Mouse (Mus musculus) megakaryocyte-erythroid progenitor cell, adult 5-6 weeks (primary cell): Measurements from ENCODE around the gene Dhx33. TPM values are rescaled to one million over a fixed set of nuclear protein-coding genes. Genes with fewer than 3 reads are reported as not detected.

ENCODE experiments used
- ATAC-seq: replicated peaks from 2 replicates; pipeline ENCODE4 v1.8.0; 2016; ENCODE audit warnings: mild to moderate bottlenecking, inconsistent platforms; ENCODE audit not compliant: severe bottlenecking, poor library complexity, low FRiP score, low TSS enrichment
- total RNA-seq, 2 experiments: library from RNA; stranded (forward) in 1 of 2; stranded (reverse) in 1 of 2; fragments of 200-1000, 215-1000 nt in 1 of 2; fragments of >200 nt in 1 of 2; fragmentation: Nextera tagmentation in 1 of 2; gene quantifications; 2 replicates each; pipeline ENCODE4 v1.2.3; 2014 to 2017

Gene Dhx33
- total RNA-seq, 2 experiments from 2014 or later: 34.9 to 55.9 TPM

DNA sequence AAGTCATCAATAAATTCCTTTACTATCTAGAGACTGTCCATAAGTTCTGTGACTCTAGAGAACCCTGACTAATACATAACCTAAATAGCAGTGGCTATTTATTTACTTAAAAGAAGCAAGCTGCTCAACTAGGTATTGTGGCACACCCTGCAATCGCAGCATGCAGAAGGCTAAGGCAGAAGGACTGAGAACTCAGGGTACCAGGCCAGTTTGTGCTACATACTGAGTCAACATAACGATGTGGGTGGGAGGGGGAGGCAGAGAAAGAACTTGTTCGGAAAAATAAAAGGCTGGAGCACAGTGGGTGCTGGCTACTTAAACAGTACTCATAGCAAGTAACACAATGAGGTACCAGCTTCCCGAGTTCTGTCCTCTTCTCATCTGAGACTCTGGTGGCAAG is 3.1 kb downstream of the Dhx33 start:
- ATAC-seq: no peak

DNA sequence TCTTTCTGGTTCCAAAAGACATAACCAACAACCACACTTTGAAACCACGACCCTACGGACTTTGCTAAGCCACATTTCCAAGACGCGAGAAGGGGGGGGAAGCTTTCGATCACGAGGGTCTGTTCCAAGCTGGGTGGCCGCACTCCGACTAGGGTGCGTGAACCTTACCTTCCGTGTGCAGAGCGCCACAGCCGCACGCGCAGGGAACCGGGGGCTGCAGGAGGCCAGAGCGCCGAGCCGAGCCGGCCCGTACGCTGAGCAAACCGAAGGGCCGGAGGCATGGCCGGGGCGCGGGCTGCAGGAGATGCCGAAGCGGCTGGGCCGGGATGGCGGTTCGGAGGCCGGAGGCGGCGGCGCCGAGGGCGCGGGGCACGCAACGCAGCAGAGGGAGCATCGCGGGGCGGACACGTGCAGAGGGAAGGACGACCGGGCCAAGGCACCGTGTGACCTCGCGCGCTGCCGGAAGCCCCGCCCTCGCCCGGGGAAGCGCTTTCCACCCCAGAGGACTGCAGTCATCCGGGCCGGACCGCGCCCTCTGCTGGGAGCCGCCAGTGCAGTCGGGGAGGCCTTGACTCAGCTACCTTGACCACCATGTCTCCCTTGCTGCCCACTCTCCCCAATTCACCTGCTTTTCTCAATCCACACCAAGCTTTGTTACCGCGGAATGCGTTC is 21.5 kb downstream of the Dhx33 start, which contains the start of gene C1qbp:
C1qbp (minus strand) TSS at position 470 of the 672 bp plus-strand sequence.
- ATAC-seq: peak; percentile 96

DNA sequence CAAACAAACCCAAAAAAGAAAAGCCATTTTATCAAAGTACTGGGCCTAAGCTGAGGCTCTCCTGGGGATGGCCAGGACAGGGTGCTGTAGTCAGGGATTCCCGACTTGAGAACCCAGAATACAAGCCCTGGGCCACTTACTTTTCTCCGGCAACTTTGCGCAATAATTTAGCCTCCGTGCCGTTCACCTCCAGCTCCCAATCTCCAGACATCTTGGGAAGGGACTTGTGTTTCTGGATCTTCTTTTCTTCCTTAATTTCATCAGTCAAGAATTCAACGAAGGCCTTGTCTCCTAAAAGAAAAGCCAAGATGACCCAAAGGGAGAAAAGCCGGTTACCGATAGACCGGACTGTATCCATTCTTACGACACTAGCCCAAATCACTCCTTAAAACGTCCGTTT is 22.2 kb downstream of the Dhx33 start:
- ATAC-seq: no peak

DNA sequence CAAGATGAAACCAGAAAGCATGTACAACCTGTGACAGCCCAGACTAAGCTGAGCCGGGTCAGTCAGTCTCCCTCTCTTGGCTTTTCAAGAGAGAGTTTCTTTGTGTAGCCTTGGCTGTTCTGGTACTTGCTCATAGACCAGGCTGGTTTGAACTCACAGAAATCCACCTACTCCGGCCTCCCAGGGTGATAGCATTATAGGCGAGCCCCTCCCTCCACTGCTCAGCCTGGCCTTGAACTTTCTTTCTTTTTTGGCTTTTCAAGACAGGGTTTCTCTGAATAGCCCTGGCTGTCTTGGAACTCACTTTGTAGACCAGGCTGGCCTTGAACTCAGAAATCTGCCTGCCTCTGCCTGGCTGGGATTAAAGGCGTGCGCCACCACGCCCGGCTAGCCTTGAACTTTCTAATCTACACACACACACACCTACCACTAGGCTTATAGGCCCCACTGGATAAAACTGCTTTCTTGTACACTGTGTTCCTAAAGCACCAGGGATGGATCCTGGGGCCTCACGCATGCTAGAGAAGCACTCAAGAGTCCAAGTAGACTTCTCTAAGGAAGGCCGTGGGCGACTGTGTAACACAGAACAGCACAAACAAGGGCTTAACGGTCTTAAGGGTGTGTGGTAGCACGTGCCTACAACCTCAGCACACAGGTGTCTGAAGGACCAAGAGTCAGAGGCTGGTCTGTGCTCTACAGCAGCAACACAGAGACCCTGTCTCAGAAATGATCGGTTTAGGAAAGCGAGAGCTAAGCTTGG is 23.3 kb downstream of the Dhx33 start:
- no peak for ATAC-seq

DNA sequence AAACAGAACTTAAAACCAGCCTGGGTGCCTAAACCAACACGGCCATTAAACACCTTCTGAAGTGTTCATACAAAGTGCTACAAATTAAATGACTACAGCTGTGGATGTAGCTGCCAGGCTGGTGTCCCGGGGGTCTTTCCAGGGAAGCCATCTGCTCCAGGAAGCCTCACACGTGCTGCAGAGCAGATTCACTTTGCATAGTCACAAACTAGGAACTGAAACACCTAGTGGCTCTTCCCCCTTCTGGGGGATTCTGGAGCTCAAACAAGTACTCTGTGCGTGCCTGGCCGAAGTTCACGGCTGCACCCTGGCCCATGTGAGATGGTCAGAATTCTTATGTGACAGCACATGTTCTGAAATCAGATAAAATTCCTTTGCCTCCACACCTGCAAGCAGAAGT is 24.0 kb downstream of the Dhx33 start:
- no peak for ATAC-seq

DNA sequence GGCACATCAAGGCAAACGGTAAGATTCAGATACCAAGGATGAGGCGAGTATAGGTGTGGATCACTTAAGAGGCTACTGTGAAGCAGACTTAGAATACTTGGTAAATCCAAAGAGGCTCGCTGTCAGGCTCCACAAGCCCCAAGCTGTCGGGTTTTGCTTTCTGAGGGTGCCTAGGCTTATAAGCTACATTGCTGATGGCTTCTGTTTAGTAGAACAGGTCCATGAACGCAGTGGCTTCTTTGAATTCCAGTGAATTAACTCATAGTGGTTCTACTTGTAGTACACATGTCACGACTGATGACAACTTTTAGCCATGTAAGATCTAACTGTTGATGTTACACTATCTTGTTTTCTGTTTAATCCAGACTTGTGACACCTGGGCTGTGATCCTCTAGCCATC is 26.9 kb downstream of the Dhx33 start:
- ATAC-seq: no peak

DNA sequence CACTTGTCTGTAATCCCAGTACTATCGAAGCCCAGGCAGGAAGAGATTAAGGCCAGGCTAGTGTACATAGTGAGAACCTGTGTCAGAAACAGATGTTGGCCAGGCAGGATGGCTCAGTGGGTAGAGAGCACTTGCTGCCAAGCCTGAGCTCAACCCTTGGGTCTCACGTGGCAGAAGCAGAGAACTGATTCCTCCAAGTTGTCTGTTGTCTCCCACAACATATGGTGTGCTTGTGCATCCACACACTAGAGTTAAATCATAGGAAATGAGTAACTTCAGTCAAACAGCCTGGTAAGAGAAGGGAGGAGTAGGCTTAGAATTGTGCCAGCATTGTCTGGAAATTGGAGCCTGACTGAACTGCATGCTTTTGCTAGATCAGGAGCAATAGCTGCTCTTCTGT is 29.0 kb downstream of the Dhx33 start:
- ATAC-seq: no peak

DNA sequence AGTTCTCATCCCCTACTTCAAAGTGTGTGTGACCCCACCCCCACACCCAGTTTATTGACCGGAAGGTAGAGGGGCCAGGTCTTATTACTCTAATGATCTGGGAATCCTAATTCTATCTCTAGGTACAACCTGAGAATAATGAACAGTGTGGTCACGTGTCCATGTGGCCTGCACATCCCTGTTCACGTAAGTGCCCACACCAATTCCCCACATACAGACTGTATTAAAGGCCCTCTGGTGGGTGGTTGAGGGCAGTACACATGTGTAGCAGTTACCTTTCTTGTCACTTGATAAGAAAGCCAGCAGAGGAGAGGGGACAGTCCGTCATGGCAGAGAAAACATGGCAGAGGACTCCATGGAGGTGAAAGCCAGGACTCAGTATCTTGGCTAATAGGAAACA is 30.3 kb downstream of the Dhx33 start:
- 0 out of 2 replicates have a peak, but pooled peaks have one; percentile 26 for ATAC-seq

DNA sequence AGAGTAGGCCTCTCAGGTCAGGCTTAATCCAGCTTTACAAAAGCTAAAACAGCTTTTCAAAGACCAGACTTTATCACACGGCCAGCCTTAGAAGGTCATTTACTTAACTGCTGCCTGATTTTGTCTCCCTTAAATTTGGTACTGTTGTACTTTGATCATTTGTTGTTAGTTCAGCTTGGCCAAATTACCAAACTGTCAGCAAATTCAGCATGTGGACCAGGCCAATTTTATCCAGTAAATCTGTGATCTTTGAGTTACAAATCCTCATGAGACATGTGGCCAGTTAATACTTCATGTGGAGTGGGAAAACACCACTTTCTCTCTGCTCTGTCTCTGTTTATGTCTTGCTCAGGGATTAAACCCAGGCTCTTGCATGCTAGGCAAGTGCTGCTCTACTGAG is 31.7 kb downstream of the Dhx33 start:
- ATAC-seq: no peak

DNA sequence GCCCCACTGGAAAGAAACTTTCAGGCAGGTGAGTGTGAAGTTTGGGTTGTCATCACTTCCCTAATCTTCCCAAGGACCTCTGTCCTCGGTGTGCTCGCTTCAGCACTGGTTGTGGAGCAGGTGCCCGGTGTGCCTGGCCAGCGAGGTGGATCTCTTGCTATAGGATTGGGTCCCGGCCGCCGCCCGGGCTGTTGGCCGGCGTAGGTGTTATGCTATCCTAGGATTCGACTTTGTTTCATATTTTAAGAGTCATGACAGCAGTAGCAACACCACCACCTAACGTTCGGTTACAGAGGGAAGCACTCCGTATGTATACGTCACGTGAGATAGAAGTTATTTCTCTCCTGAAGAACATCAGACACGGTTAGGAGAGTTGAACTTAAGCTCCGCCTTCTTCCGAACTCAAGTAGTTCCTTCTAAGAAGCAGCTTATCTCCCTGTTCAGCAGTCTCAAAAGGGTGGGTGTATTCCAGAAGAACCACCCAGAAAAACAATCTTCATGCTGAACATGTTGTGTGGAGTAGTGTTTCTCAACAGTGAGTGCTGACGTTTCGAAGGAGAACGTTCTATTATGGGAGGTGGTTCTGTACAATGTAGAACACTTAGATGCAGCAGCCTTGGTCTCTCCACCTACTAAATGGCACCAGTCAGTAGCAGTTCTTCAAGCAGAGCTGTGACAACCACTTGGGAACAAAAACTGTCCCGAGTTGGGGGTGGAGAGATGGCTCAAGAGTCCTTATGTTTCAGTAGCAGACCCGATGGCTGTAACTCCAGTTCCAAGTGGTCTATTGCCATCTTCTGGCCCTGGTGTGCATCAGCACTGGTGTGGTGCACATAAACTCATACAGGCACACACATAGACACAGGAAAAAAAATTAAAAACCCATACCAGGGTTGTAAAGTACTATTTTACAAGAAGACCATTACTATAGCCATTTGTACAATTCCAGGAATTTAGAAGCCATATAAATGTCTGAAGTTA is 33.4 kb downstream of the Dhx33 start:
- ATAC-seq: peak; percentile 72

DNA sequence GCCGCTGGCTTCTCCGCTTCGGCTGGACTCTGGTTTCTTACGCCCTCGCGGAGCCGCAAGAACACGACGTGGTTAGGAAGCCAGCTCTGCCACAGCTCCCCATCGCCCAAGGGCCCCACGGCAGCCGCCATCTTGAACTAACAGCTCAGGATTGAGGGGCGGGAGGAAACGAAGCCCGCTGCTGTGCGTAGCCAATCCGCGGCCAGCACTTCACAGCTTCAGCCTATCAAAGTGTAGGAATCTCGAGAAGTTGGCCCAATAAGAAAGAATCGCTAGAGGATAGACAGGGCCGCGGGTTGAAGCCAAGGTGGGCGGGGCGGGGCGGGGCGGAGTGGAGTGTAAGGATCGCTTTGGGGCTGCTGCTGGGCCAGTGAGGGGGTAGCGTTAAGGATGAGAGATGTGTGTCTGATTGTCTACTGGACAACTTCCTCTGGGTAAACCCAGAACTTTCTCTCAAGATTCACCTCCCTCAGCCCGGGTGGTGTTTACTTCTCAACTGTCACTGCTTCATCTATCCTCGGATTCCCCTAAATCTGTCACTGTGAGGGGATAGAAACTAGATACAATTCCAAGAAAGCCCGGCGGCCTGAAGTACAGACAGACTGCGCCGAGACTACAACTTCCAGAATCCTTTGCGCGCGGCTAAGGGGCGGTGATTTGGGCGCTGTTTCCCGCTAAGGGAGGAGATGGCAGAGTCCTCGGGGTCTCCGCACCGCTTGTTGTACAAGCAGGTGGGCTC is 34.2 kb downstream of the Dhx33 start, which contains the start of the genes Nup88 and Rpain:
Nup88 (minus strand) TSS at position 153 of the 739 bp plus-strand sequence.
Rpain (plus strand) TSS at position 393 of the 739 bp plus-strand sequence.
- ATAC-seq: peak; percentile 76

DNA sequence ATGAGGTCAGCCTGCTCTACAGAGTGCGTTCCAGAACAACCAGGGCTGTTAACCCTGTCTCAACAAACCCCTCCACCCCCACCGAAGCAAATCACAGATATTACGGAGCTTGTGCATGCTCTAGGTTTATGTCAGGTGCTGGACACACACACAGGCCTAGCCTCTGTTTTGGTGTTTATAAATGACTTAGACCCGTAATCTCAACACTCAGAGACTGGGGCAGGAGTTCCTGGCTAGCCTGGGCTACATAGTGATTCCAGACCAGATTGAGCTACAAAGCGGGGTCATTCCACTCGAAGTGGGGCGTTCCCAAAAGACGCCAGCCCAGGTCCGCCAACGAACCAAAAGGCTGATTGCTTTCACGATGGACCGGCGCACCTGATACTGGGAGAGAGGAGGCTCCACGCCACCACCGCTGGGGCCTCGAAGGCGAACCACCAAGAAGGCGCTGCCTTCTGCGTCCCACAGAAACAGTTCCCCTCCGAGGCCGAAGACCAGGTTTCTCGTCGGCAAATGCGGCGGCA is 34.9 kb downstream of the Dhx33 start:
- ATAC-seq: 0 out of 2 replicates have a peak, but pooled peaks have one; percentile 3

DNA sequence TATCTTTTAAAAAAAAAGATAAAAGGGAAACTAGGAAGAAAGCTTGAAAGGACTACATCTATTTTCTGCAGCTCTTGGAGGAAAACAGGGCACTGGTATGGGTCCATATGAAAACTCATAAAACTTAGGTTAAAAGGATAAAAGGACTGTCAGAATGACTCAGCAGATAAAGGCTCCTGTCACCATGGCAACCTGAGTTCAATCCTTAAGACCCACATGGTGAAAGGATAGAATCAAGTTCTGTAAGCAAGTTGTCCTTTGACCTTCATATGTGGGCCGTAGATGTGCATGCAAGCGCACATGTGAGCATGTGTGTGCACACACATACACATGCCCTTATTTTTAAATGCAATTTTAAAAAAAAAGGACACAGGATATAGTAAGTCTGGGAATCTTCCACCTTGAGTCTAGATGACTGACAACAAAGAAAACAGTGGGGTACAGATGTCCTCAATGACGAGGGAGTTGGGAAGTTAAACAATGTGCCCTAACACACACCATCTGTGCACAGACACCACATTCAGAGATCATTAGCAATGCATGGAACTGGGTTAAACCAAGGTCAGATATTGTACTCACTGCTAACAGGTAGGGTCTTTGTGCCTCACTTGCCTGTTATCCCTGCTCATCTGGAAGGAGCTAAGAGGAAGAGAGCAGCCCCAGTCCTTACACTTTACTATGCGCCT is 39.9 kb downstream of the Dhx33 start:
- ATAC-seq: no peak

DNA sequence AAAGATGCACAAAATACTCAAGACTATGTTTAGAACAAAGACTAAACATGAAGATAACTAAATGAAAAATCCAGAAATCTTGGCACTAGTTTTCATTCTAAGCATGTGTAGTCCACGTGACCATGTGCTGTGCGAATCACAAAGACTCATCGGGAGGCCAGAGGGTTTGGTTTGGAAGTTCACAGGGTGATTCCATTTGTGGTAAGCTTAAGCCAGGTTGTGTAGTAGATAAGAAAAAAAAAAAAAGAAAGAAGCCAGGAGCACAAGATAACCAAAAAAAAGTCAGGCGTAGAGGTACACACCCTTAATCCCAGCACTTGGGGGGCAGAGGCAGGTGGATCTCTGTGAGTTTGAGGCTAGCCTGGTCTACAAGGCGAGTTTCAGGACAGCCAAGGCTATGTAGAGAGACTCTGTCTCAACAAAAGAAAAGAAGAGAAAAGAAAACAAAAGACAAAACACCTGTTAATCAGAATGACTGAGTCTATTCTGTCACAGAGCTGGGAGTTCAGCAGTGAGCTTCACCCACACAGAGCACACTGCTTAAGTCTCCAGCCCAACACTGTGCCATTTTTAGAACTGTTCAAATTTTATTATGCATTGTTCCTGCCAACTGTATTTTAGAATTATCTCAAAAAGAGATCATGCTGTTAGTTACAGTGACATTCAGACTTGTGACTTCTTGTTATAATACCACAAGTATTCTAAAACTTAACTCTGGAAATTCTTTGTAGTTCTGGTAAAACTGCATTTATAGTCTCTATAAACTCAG is 43.3 kb downstream of the Dhx33 start:
- ATAC-seq: peak; percentile 74

DNA sequence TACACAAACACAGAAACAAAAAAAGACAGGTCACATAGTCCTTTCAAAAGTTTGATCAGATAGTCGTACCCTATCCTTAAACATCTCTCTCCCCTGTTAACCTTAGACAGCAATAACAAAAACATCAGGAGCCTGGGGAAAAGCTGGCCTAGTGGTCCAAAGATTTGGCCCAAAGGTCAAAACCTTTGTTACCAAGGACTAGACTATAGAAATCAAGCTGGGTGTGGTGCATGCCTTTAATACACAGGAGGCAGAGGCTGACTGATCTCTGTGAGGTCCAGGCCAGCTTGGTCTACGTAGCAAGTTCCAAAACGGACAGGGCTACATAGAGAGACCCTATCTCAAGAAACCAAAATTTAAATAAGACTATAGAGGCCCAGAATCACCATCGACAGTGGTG is 49.5 kb downstream of the Dhx33 start:
- ATAC-seq: no peak

DNA sequence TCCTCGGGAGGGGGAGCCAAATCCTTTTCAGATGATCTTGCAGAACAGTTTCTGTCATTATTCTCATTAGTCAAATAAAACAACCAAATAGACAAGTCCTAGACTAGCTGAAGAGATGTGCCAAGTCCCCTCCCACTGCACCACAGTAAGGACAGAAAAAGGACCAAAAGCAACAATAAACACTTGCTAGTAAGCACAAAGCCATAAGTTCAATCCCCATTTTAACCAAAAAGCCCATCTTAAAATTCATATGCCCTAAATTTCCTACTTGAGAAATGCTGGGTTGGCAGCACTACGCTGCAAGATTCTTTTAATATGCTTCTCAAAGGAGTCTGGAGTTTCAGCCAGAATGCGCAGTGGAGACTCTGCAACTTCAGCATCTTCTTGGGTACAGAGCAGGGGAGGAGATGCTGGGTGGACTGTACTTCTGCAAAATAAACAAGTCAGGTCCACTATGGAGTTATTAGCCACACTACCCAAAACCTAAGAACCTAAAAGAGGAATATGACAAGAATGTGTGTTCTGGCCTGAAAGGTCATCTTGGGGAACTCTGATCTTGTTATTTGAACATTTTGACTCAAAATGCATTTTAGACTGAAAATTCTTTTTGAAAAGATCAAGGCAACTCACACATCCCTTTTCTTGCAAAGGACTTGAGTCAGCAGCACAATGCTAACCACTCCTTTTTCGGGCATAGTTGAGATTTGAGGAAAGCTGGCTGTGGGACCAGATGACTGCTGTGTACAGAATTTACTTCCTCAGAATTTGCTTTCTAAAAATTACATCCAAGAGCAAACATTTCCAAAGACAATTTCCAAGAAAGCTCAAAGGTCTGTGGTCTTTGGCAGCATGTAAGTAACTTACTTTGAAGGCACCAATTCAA is 59.1 kb downstream of the Dhx33 start:
- no peak for ATAC-seq

DNA sequence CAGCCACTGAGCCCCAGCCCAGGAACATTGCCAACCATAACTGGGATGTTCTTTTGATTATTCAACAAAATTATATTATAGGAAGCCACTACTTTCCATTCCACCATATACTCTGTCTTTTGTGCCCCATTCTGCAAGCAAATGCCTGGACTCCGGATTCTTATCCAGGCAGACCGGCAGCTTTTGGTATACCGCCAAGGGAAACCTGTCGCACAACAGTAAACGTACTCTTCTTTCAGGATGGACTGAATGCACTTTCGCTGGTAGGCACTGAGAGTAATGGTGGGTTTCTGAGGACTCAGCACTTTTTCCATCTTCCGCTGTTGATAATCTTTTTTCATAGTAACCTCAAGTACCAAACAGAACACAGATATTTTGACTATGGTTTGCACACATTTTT is 60.6 kb downstream of the Dhx33 start:
- ATAC-seq: no peak
